Mouse (Mus musculus): ENCODE data around the gene Tmtc1.

Gene Tmtc1

DNA sequence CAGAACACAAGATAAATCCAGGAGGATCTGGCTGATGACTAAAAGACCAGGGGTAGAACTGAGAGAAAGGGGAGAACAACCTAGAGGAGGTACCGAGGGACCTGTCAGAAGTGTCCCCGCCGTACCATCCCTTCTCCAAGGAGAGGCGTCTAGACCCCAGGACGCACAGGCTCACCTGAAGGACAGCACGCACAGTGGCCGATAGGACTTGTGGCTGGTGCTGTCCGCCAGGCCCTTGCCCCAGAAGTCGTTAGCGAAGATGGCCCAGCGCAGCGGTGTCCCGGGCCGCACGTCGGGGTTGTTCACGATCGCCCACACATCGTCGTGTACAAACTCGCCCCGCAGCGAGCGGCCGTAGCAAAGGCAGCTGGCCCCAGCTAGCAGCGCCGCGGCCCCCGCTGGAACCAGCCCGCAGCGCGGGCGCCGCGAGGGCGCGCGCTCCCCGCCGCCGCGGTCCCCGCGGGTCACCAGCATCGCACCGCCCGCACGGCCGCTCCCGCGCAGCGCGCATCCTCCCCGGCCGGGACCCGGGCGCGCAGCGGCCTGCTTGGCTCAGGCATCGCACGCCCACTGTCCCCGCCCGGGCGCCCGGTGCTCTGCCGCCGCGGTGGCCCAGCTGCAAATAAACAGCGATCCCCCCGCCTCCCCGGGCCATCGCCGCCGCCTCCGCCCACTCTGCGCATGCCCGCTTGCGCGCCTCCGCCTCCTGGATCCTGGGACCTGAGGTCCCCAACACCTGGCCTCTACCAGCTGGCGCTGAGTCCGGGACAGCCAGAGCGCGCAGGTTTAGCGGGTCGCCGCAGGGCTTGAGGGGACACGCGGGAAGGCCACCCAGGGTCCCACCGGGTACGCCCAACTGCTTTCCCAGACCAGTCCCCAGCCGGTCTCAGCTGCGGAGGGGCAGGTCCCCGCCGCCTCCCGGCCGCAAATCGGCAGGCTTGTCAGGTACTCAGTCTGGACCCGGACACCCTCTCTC is at the start of gene Tmtc1:
Gene Tmtc1 (minus strand): TSS at position 664 of the 976 bp plus-strand sequence.
- DNase-seq (ENCODE audit: low spot score in 2 of 2) = no peak

DNA sequence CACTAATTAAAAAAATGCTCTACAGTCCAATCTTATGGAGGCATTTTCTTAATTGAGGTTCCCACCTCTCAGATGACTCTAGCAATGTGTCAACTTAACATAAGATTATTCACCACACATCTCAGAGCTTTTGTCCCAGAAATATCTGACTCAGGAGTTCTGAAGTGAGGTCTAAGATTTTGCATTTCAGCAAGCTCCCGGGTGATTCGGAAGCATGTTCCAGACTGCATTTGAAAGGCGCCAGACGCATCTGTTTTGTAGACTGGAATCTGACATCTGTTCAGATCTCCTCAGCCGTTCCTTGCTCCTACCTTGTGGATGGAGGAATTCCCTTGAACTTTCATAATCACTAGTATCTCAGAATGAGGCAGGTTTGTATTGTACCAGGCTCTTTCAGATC is 47.7 kb upstream of the Tmtc1 start:
- DNase-seq (ENCODE audit: low spot score in 2 of 2) = no peak

DNA sequence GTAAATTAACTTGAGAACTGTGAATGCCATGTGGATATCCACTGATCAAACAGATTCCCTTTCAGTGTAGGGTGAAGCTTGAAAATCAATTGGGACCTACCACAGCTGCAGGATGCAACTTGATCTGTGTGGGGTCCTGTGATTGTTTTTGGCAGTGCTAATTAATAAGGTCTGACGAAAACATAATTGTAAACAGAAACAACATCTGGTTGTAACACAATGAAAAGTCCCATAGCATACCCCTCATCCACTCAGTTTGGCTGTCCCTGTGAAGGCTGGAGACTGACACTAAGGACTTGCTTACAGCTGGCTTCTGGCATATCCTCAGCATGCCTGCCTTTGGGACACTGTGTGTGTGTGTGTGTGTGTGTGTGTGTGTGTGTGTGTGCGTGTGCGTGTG is 42.6 kb upstream of the Tmtc1 start:
- DNase-seq (ENCODE audit: low spot score in 2 of 2) = no peak

DNA sequence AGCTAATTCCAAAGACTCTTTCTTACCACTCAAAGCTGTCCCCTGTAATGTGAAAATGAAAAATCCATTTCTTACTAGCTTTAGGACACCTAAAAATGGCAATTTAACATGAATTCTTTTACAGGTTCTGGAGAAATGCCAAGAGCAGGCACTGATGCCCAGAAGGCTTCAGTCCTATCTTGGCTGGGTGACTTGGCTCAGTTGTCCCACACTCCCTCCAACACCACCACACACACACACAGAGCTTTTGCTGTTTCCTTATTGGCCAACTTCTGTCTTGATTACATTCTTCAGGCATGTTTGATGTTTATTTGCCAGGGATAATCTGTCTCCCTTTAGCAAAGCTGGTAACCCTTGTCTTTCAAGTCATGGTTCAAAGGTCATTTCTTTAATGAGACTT is 37.7 kb upstream of the Tmtc1 start:
- DNase-seq (ENCODE audit: low spot score in 2 of 2) = no peak

DNA sequence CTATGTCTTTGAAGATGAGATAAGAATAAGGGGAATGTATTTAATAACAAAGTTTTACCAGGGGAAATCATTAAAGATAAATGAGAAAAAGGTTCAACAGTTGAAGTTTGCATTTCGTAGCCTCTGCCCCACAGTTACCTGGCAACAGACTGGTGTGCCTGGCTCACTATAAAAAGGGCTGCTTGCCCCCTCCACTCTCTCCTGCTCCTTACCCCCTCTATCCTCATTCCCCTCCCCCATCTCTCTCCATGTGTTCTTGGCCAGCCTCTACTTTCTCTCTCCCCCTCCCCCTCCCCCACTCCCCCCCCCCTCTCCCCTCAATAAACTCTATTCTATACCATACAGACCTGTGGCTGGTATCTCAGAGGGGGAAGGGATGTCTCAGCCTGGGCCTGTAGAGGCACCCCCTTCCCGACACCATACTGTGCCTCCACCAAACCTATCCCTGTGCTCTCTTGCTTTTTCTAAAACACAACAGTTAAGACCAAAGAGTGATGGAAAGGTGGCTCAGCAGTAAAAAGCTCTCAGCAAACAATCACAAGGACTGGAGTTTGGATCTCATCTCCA is 35.6 kb upstream of the Tmtc1 start:
- no peak for DNase-seq (ENCODE audit: low spot score in 2 of 2)

DNA sequence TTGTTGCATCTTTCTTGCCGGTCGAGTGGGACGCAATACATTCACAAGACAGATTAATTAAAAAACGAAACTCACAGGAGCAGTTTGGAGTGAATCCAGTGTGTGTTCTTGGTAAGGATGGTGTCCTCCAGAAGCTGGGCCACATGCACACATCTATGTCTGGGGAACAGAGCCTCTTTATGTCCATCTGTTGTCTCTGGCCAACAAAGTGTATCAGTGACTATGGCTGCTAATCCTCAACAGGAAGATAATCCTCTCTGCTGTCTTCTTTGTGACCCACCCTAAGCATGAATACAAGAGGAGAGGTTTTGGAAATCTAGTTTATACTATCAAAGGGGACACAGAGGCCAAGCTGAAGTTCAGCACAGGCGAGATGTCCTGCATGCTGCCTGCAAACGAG is 34.2 kb upstream of the Tmtc1 start:
- no peak for DNase-seq (ENCODE audit: low spot score in 2 of 2)

DNA sequence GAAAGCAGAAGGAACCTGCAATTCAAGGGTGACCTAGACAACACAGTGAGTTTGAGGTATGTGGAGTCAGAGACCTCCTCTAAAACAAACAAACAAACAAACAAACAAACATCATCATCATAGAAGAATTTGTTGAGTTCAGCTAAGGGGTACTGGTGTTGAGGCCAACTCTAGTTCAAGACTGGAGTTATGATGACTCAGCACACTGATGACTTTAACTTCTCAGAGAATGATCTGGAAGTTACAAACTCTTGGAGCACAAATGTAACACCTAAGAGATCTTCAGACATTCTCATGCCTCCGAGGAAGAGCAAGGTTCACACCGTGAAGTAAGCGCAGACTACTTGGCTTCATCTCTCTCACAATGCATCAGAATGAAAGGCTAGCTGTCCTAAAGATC is 28.1 kb upstream of the Tmtc1 start:
- no peak for DNase-seq (ENCODE audit: low spot score in 2 of 2)

DNA sequence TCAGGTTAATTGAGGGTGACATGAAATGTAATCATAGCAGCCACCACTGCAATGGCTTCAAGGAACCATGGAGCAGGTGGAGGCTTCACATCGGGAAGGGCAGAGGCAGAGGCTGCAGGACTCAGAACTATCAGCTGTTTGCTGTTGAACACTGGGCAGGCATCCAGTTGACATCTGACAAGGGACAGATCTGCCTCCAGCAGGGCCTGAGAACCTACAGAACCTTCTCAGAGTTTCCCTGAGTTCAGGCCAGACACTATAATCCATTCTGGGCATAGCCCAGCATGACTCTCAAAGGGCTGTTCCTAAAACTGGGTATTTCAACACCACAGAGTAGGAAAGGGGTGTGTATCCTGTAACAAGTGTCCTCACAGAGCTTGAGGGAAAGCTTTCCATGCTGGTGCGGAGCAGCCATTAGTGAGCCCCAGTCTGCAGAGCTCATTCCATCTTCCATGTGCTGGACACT is 23.8 kb upstream of the Tmtc1 start:
- no peak for DNase-seq (ENCODE audit: low spot score in 2 of 2)

DNA sequence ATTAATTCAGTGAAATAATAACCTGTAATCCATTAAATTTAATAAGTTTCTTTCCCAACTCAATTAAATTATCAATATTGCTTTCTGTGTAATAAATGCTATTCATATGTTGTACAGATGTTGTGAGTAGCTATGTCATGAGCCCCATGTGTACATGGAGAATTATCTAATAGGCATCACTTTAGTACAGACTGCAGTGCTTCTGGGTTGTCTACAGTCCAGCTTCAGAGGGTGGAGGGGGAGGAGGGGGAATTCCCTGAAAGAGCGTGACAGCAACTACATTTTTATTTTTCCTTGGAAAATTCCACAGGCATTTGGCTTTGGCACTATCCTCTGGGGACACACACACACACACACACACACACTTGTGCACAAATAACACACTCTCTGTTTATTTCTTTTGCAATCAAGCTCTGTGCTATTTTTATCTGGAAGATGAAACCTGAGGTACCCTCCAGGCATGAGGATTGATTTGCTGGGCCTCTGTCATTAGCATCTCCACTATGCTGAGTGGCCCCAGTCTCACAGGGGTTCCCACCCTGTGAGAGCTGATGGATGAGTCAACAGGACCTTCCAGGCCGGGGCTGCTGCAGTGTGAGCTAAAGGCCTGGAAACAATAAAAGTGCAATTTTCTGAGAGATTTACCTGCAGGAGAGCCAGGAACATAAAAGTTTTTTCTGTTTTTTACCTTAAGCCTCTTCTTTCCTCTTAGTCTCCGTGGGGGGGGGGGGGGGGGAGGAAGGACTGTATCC is 23.2 kb upstream of the Tmtc1 start:
- no peak for DNase-seq (ENCODE audit: low spot score in 2 of 2)

DNA sequence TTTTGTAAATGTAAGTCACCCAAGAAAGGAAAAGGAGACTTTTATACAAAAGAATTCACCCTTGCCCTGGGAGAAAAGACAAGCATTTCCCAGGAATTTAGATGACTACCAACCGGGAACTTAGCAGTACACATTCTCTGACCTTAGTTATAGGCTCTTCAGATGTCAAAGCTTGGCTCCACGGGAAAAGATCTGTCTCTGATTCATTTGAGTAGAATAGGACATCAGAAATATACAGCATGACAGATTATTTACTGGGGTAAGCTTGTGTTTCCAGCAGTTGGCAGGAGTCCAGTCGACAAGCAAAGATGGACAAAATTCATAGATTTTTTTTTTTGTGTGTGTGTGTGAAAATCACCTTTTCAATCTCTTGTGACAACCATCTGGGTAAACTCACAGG is 15.4 kb upstream of the Tmtc1 start:
- DNase-seq (ENCODE audit: low spot score in 2 of 2) = no peak

DNA sequence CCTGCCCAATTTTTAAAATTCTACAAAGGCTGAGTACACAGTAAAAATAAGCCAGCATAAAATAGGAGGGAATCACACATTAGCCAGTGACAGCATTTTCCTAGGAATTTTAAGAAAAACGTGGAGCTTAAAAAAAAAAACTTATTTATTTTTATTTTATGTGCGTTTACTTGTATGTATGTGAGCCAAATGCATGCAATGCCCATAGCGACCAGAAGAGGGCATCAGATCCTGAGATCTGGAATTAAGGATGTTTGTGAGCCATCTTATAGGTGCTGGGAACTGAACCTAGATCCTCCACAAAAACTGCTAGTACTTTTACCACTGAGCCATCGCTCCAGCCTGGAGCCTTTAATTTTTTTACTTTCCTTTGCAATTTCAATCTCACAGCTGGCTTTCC is 11.3 kb upstream of the Tmtc1 start:
- DNase-seq (ENCODE audit: low spot score in 2 of 2) = no peak

DNA sequence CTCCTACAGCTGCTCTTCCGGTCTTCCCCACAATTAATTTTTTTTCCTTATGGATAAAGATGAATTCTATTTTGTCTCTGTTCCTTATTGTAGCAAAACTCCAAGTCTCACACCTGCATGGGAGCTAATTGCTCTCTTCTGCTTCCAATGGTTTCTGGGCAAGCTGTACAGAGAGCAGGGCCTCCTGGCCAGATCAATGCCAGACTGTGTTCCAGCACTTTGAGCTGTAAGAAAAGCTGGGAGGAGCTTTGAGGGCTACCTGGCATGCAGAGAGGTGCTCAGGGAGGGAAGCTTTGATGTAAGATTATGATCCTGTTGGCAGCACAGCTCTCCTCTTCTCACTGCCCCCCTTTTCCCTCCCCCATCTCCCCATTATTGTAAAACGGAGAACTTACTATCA is 10.6 kb upstream of the Tmtc1 start:
- DNase-seq (ENCODE audit: low spot score in 2 of 2) = no peak

DNA sequence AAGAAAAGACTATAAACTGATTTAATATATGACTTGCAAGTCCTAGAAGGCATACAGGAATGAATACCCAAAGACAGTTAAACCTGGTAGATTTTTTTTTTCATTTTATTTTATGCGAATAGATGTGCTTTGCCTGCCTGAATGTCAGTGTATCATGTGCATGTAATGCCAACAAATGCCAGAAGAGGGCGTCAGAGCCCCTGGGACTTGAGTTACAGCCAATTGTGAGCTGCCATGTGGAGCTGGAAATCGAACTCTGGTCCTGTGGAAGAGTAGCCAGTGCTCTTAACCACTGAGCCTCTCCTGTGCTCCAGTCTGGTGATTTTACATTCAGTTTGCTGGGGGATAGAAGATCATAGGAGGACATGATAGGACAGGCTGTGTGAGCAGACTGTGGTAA is 4.0 kb upstream of the Tmtc1 start:
- DNase-seq (ENCODE audit: low spot score in 2 of 2) = no peak

DNA sequence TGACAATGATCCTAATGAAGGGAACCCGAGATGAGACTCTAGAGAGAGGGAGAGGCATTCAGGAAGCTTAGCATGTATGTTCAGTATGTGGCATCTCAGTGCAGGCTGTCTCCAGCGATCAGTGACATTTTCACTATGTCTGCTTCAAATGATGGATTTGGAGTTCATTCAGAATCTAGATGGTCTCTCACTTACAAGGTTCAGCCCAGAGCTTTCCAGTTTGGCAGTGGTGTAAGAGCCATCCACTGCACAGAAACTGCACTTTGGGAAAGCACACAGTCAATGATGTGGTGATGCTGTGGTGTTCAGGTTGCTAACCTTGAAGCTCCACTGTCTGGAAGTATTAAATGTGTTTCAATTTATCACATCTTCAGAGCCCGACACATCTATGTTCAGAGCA is 1.9 kb upstream of the Tmtc1 start:
- DNase-seq (ENCODE audit: low spot score in 2 of 2) = no peak

DNA sequence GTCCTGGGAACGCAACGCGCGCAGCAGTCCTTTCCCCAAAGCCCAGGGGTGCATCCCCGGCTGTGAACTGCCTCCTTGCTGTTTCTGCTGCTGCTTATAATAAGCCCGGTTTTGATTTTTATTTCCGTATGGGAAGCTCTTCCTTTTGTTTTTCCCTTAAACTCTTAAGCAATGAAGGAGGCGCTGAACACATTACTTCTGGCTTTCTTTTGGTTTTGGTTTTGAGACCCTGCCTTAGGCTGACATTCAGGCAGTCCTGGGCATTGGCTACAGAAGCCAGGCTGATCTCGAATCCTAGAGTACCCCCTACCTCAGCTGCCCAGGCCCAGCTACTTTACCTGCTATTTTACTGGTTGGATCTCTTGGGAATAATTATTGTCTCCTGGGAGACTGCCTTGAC is 607 bp upstream of the Tmtc1 start:
- no peak for DNase-seq (ENCODE audit: low spot score in 2 of 2)

DNA sequence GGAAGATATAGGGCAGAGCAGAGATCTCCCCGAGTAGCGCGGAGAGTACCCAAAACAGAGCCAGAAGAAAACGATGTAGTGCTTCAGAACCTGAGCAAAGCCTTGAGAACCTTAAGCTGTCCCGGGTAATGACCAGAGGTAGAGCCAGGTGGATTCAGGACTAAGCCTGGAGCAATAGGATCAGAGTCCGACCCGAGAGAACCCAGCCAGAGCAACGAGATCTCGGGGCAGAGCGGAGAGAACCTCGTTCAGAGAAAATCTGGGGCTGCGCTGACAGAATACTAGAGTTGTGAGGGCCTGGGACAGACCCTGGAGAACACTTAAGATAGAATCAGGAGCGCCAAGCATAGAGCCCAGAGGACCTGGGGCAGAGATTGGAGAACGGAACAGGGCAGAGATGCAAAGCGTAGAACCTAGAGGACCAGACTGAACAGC is 881 bp downstream of the Tmtc1 start:
- no peak for DNase-seq (ENCODE audit: low spot score in 2 of 2)

DNA sequence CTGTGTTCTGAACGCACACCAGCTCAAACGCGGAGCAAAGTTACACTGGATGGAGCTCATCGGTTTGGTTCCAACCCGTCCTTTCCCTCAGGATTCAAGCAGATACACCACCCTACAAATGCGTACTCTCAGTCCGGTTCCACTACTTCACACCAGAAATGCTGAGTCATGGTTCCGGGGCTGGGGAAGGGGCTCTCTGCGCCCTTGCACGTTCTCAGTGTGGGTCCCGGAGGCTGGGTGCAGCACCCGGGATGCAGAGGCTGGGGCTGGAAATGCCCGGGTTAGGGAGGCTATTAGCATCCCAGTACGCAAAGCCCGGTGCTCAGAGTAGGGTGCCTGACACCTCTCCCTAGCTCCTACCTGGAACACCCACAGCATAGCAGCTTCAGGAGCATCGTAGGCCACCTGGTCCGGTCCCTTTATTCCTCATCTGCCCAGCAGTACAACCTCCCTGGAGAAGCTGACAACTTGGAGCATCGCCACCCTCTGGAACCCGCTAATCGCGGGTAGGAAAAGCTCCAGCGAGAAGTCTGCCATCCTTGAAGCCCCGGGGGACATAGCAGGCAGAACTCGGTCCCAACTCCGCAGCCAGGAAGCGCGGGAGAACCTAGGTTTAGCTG is 1.4 kb downstream of the Tmtc1 start:
- DNase-seq (ENCODE audit: low spot score in 2 of 2) = no peak

DNA sequence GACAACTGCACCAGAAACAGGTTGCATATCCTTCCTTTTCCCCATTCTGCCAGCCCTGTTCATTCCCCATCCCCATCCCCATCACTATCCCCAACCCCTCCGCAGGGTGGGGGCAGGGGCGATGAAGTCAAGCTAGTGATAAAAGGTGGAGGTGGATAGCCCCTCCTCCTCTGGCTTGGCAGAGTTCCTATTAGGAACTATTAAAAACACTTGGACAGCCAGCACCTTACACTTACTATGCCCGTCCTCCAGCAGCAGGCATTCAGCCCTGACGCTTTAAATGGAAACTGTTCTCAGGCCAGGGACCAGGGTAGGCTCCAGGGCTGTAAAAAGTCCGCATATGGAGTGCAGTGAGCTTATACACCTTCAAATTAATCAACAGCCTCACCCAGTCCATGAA is 2.3 kb downstream of the Tmtc1 start:
- DNase-seq (ENCODE audit: low spot score in 2 of 2) = no peak

DNA sequence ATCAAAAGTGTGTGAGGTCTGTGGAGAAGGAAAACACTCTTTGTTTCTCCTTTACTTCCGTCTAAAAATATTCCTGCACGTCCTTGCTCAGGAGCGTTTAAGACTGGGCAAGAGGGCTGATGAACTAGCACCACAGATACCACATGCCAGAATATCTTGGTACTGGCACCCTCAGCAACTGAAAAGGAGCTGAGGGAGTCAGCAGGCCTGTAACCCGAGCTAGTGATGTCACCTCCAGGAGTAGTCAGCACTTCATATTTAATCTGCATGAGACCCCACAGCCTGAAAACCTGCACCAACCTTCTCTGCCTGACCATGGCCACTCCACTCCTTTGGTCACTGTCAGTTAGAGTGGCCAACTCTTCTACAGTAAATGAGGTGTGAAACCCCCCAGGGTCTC is 5.1 kb downstream of the Tmtc1 start:
- no peak for DNase-seq (ENCODE audit: low spot score in 2 of 2)

DNA sequence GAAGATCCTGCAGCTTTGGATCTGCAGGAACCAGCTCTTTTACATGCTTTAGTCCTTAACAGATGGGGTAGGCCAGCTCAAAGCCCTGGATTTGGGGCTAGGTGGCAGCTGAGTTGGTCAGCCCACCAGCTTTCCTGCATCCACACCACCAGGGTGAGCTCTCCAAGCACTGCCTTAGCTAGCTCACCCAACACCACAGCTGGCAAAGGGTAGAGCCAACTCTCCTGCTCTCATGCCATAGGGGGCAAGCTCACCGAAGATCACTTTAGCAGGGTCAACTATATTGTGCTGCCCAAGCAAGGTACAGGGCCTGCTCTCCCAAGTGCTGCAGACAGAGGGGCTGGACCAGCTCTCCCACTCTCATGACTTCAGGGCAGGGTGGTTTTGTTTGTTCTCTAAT is 6.6 kb downstream of the Tmtc1 start:
- no peak for DNase-seq (ENCODE audit: low spot score in 2 of 2)

DNA sequence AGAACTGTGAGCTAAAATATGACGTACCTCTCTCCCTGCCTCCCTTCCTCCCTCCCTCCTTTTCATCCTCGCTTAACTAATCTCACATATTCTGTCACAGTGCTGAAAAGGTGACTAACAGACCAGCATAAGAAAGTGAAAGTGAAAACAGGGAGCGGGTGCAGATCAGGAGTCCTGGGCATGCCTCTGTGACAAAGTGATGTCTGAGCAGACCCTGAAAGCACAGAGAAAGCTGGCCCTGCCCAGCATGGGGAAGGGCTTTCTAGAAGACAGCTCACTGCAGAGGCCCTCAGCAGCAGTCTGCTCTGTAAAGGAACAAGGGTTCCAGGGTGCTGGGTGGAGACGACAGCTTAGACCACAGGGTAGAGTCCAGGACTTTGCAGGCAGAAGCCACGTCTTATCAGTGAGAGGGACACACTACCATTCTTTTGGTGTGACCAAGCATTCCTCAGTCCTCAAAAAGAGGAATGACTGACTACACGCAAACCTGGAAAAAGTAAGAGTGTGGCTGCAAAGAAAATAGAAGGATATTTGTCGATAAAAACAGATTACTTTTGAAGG is 7.7 kb downstream of the Tmtc1 start:
- DNase-seq (ENCODE audit: low spot score in 2 of 2) = peak in 1 of 2 experiments; percentile 9

DNA sequence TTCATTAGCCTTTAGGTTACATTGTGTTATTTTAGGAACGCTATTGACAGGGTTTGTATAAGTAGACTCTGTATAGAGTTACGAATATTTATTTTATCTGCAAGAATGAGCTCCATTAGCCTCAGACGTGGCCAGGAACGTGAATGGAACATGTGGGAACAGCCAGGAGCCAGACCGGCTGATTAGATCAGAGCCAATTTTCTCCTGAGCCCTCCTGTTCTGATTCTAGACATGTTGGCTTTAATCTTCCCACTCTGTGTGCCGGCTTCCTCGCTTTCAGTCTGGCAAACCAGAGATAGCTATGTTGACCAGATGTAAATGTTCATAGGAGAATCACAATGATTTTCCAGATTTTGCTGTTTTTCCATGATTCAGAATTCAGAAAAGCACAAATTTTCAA is 22.6 kb downstream of the Tmtc1 start:
- no peak for DNase-seq (ENCODE audit: low spot score in 2 of 2)

Measured in natural killer cell, adult 2 months (primary cell).